Mouse (Mus musculus) limb, embryonic 13.5 days (tissue): ENCODE results near the gene Ccdc175. TPM values are rescaled to one million over a fixed set of nuclear protein-coding genes. Genes with fewer than 3 reads are reported as not detected.

Experiments
- ATAC-seq: fragments of 200-750 bp; cut with Nextera tagmentation; 2 replicates; pipeline ENCODE4 v1.8.0; 2017; ENCODE audit warnings: low read depth, moderate number of reproducible peaks, moderate TSS enrichment; ENCODE audit not compliant: low FRiP score
- H3K27ac ChIP-seq: fragments of 300-500 bp; sonication (generic); 2 replicates; pipeline ENCODE4 v1.5.1; 2015; ENCODE audit warnings: inconsistent platforms, mild to moderate bottlenecking, moderate library complexity
- H3K27me3 ChIP-seq: fragments of 300-500 bp; sonication (generic); 2 replicates; pipeline ENCODE4 v1.6.1; 2015; ENCODE audit warnings: mild to moderate bottlenecking, inconsistent platforms
- H3K36me3 ChIP-seq: fragments of 300-500 bp; sonication (generic); 2 replicates; pipeline ENCODE4 v1.6.1; 2015; ENCODE audit warnings: inconsistent platforms, mild to moderate bottlenecking, moderate library complexity
- H3K4me1 ChIP-seq: fragments of 300-500 bp; sonication (generic); 2 replicates; pipeline ENCODE4 v1.6.1; 2015; ENCODE audit warnings: inconsistent platforms
- H3K4me2 ChIP-seq: fragments of 300-500 bp; sonication (generic); replicated peaks from 2 replicates; pipeline ENCODE4 v1.6.1; 2015; ENCODE audit warnings: inconsistent platforms, mild to moderate bottlenecking, moderate library complexity
- H3K4me3 ChIP-seq: fragments of 300-500 bp; sonication (generic); 2 replicates; pipeline ENCODE4 v1.5.1; 2015; ENCODE audit warnings: moderate library complexity, mild to moderate bottlenecking, inconsistent platforms
- H3K9ac ChIP-seq: fragments of 300-500 bp; sonication (generic); 2 replicates; pipeline ENCODE4 v1.6.1; 2015; ENCODE audit warnings: mild to moderate bottlenecking, inconsistent platforms
- H3K9me3 ChIP-seq: fragments of 300-500 bp; sonication (generic); 2 replicates; pipeline ENCODE4 v1.6.1; 2016; ENCODE audit warnings: inconsistent platforms
- WGBS: fragments of 180-500 bp; shearing (Covaris S2); methylation state at CpG from one replicate; pipeline ENCODE4 v1.1.7; 2015; 5-methylcytosine and 5-hydroxymethylcytosine counted together
- polyA plus RNA-seq: library from polyadenylated mRNA; unstranded; fragments of >200 nt; fragmentation: Nextera tagmentation; extraction: Ambion mirVana; gene quantifications from 2 replicates; pipeline ENCODE4 v1.2.1, GENCODE M21; 2015

Ccdc175 gene
- not detected in 2 replicates for polyA plus RNA-seq

- ATAC-seq, result no peak
- Histone ChIP-seq H3K27me3 (no peaks in the 10 kb centered on the region), H3K9me3 (no peaks in the 10 kb centered on the region), H3K9ac (no peak within 1 kb of the TSS), H3K27ac (no peak within 1 kb of the TSS), H3K4me3 (no peak within 1 kb of the TSS), H3K4me1 (no peaks in the 10 kb centered on the region), H3K36me3 (no peaks in the 10 kb centered on the region), H3K4me2 (no peak within 1 kb of the TSS)
- 84% methylated on average over 12 of the region's 12 CpGs for WGBS
Observed at GRCm38 (mm10) chr12:72184929-72185328, at the start of gene Ccdc175. Gene Ccdc175, minus strand, starts transcription at chr12:72185029.

DNA sequence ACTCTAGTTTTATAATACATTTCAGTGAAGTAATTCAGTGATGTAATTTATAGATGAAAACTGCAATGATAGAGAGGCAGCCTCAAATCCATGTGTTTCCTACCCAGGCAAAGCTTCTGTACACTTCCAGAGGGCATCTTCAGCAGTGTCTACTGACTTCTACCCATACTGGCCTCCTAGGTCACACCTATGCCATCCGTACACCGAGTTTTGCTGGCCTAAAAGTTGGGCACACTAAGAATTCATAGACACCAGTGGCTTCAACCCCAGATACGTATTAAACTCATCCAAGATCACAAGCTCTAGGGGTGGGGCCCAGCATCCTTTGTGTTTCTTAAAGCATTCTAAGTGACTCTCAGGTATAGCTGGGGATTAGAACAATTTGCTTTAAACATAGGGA lies 49.3 kb upstream of the Ccdc175 start:
- peaks cover 5% of the 10 kb centered on the region; the same call in 1 of the 2 replicates for H3K4me1 ChIP-seq
- no peak overlapping the region for H3K27ac ChIP-seq
- no peaks in the 10 kb centered on the region for H3K9me3 ChIP-seq
- no peak for ATAC-seq
- WGBS, result 93% methylated on average over 3 of the region's 3 CpGs
- H3K9ac ChIP-seq, result no peak overlapping the region
- H3K36me3 ChIP-seq, result no peaks in the 10 kb centered on the region
- H3K27me3 ChIP-seq, result peaks cover 40% of the 10 kb centered on the region
- no peak overlapping the region for H3K4me2 ChIP-seq
- no peak overlapping the region for H3K4me3 ChIP-seq

DNA sequence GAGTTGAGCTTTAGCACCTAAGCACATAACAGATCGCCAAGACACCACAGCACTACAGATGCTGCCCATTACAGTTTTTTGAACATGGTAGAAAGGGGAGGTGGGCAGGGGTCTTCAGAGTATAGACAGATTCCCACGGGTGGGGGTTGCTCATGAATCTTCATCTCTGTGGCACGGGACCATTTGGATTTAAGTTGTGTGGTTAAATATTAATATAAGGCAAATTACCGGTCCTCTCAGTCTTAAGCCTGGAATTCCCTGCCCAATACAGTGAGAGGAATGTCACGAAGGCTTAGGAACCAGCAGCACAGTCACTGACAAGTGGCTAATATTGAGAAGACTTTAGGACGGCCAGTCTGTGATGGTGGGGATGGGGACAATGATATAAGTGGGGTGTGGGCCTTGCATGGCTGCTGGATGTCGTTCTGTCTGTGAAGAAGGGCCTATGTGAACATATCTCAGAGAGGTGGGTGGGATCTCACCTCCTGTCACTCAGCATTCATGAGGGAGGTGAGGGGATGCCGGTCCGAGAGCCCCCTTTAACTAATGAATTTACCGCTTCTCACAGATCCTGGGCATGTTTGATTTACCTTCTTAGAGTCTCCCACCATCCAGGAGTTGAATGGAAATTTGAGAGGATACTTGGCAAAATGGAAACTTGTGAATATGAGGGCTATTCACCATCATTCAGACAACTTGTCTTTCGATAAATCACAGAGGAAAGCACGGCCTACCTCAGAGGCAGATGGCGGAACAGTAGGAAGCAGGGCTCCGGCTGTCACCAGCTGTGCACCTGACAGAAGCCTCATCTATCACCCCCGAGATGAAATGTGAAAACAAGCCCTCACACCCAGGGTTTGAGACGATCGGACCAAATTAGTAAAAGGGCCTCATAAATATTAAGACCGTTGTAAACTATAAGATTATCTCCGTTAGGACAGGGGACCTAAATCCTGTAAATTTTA lies 48.3 kb upstream of the Ccdc175 start:
- Histone ChIP-seq H3K4me1 (peaks cover 5% of the 10 kb centered on the region; the same call in 1 of the 2 replicates), H3K9ac (no peak overlapping the region), H3K27ac (no peak overlapping the region), H3K27me3 (peaks cover 32% of the 10 kb centered on the region), H3K9me3 (no peaks in the 10 kb centered on the region), H3K4me3 (no peak overlapping the region), H3K36me3 (no peaks in the 10 kb centered on the region), H3K4me2 (no peak overlapping the region)
- no peak for ATAC-seq
- WGBS, result 81% methylated on average over 19 of the region's 19 CpGs

- Histone ChIP-seq H3K9me3 (no peaks in the 10 kb centered on the region), H3K27ac (no peak overlapping the region), H3K4me3 (no peak overlapping the region), H3K27me3 (peaks cover 22% of the 10 kb centered on the region), H3K4me2 (no peak overlapping the region), H3K4me1 (peaks cover 4% of the 10 kb centered on the region; the same call in 1 of the 2 replicates), H3K9ac (no peak overlapping the region), H3K36me3 (no peaks in the 10 kb centered on the region)
- WGBS, result 86% methylated on average over 3 of the region's 3 CpGs
- no peak for ATAC-seq
Observed at GRCm38 (mm10) chr12:72232176-72232575, 47.3 kb upstream of the Ccdc175 start.

DNA sequence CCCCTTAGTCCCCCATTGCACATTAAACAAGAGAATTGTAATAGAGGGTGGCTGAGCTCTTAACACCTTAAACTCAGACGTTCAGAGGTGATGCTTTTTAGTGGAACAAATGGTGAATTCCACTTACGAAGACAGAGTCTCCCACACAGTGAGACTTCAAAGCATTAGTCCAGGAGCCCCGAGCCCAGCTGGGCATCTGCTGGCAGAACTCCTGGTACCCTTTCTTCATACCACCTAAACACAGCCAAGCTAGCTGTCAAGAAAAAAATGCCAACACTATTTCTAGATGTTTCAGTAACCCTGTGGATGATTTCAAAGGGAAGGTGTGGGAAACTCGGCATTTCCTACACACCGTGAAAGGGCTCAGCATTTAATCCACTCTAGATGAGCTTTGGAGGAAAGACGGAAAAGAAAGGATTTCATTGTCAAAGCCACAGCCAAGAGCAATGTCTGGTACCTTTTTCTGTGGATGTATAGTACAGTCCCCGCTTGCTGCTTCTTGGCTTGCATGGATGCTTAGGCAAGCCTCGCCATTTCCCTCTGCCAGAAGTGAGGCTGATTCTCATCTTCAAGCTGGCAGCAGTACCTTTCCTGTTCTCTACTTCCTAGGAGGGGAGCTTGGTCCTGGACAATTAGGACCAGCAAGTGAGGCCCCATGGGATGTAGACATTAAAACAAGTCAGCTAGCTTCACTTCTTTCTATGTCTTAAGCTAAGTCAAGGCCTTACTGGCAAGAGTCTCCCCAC lies 44.8 kb upstream of the Ccdc175 start:
- H3K9me3 ChIP-seq, result no peaks in the 10 kb centered on the region
- no peak overlapping the region for H3K9ac ChIP-seq
- no peak for ATAC-seq
- WGBS, result 62% methylated on average over 8 of the region's 8 CpGs
- H3K27me3 ChIP-seq, result peaks cover 1% of the 10 kb centered on the region; the same call in 1 of the 2 replicates
- H3K4me3 ChIP-seq, result no peak overlapping the region
- no peaks in the 10 kb centered on the region for H3K4me1 ChIP-seq
- H3K4me2 ChIP-seq, result no peak overlapping the region
- H3K27ac ChIP-seq, result no peak overlapping the region
- no peaks in the 10 kb centered on the region for H3K36me3 ChIP-seq

DNA sequence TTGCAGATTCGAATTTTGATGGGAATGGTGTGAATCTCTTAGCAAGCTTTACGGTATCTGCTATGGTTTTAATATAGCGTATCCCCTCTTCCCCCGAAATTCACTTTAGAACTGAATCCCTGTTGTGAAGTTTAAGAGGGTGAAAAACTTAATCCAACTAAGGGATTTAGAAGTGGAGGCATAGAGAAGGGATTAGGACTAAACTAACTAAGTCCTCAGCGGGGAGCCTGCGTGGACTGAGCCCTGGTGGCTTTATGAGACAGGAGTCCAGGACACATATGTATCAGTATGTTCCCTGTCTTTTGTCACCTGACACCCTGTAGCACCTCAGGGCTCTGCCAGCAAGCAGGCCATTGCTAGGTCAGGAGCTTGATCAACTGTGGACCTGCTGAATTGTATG lies 42.9 kb upstream of the Ccdc175 start:
- Histone ChIP-seq H3K4me2 (no peak overlapping the region), H3K27me3 (no peaks in the 10 kb centered on the region), H3K4me3 (no peak overlapping the region), H3K4me1 (no peaks in the 10 kb centered on the region), H3K9me3 (no peaks in the 10 kb centered on the region), H3K9ac (no peak overlapping the region), H3K36me3 (no peaks in the 10 kb centered on the region), H3K27ac (no peak overlapping the region)
- WGBS, result 85% methylated on average over 6 of the region's 6 CpGs
- no peak for ATAC-seq

- Histone ChIP-seq H3K9me3 (no peaks in the 10 kb centered on the region), H3K27me3 (no peaks in the 10 kb centered on the region), H3K27ac (no peak overlapping the region), H3K36me3 (no peaks in the 10 kb centered on the region), H3K4me1 (no peaks in the 10 kb centered on the region), H3K9ac (no peak overlapping the region), H3K4me2 (no peak overlapping the region), H3K4me3 (no peak overlapping the region)
- WGBS, result 93% methylated on average over 3 of the region's 3 CpGs
- ATAC-seq, result no peak
Observed at GRCm38 (mm10) chr12:72225371-72225770, 40.5 kb upstream of the Ccdc175 start.

GRCm38 (mm10) chr12:72223557-72224102 lies 38.8 kb upstream of the Ccdc175 start:
- ATAC-seq, result no peak
- Histone ChIP-seq H3K27ac (no peak overlapping the region), H3K4me1 (no peaks in the 10 kb centered on the region), H3K9me3 (no peaks in the 10 kb centered on the region), H3K4me2 (no peak overlapping the region), H3K4me3 (no peak overlapping the region), H3K36me3 (no peaks in the 10 kb centered on the region), H3K27me3 (no peaks in the 10 kb centered on the region), H3K9ac (no peak overlapping the region)
- WGBS, result 93% methylated on average over 16 of the region's 16 CpGs

GRCm38 (mm10) chr12:72213554-72213953 lies 28.7 kb upstream of the Ccdc175 start:
- no peak overlapping the region for H3K27ac ChIP-seq
- ATAC-seq, result no peak
- no peak overlapping the region for H3K9ac ChIP-seq
- no peaks in the 10 kb centered on the region for H3K4me1 ChIP-seq
- no peaks in the 10 kb centered on the region for H3K36me3 ChIP-seq
- no peak overlapping the region for H3K4me2 ChIP-seq
- no peaks in the 10 kb centered on the region for H3K27me3 ChIP-seq
- 27% methylated on average over 5 of the region's 5 CpGs for WGBS
- H3K4me3 ChIP-seq, result no peak overlapping the region
- H3K9me3 ChIP-seq, result no peaks in the 10 kb centered on the region

- Histone ChIP-seq H3K9me3 (no peaks in the 10 kb centered on the region), H3K36me3 (no peaks in the 10 kb centered on the region), H3K27me3 (no peaks in the 10 kb centered on the region), H3K4me3 (no peak overlapping the region), H3K4me2 (no peak overlapping the region), H3K9ac (no peak overlapping the region), H3K27ac (no peak overlapping the region), H3K4me1 (peaks cover 4% of the 10 kb centered on the region; the same call in 1 of the 2 replicates)
- 78% methylated on average over 3 of the region's 3 CpGs for WGBS
- ATAC-seq, result no peak
Observed at GRCm38 (mm10) chr12:72200828-72201227, 16.0 kb upstream of the Ccdc175 start.

- no peak overlapping the region for H3K4me2 ChIP-seq
- no peaks in the 10 kb centered on the region for H3K9me3 ChIP-seq
- no peak overlapping the region for H3K27ac ChIP-seq
- no peak overlapping the region for H3K9ac ChIP-seq
- no peaks in the 10 kb centered on the region for H3K36me3 ChIP-seq
- H3K4me1 ChIP-seq, result peaks cover 4% of the 10 kb centered on the region; the same call in 1 of the 2 replicates
- no peak overlapping the region for H3K4me3 ChIP-seq
- no peak for ATAC-seq
- no peaks in the 10 kb centered on the region for H3K27me3 ChIP-seq
- 58% methylated on average over 18 of the region's 18 CpGs for WGBS
Observed at GRCm38 (mm10) chr12:72197925-72198486, 13.2 kb upstream of the Ccdc175 start.

GRCm38 (mm10) chr12:72197434-72197833 lies 12.6 kb upstream of the Ccdc175 start:
- Histone ChIP-seq H3K9me3 (no peaks in the 10 kb centered on the region), H3K27me3 (no peaks in the 10 kb centered on the region), H3K4me2 (no peak overlapping the region), H3K9ac (no peak overlapping the region), H3K4me3 (no peak overlapping the region), H3K27ac (no peak overlapping the region), H3K36me3 (no peaks in the 10 kb centered on the region), H3K4me1 (peaks cover 4% of the 10 kb centered on the region; the same call in 1 of the 2 replicates)
- ATAC-seq, result no peak
- WGBS, result 63% methylated on average over 7 of the region's 7 CpGs
